Mouse (Mus musculus): ENCODE data around the gene Zfp968. TPM values are rescaled to one million over a fixed set of nuclear protein-coding genes. Genes with fewer than 3 reads are reported as not detected.
"Not testable (repeated sequence)": the region's sequence is repeated elsewhere in the genome, so short reads cannot be mapped to it uniquely, and the experiment has no call there.

The Zfp968 gene
- 4.8 and 5.2 TPM in 2 replicates for total RNA-seq (2012; rRNA removed)
- polyA plus RNA-seq (2012; ENCODE audit: insufficient read depth in 1 of 2, insufficient read length in 2 of 2, low read depth in 1 of 2, low replicate concordance in 2 of 2, missing spikeins in 1 of 2) = 1,000 to 10,000 TPM in 1 of 2 experiments, under 1 TPM in 1; 0.96 to 2,903 TPM

GRCm38 (mm10) chr2:175372136-175372535, at the start of gene Zfp968:
TSS of gene Zfp968 (plus strand) at chr2:175372436.
- H3K79me2 ChIP-seq (ENCODE audit: control insufficient read depth, insufficient read depth, low read length, poor library complexity); H3K9me3 ChIP-seq (replicated peaks; ENCODE audit: insufficient read depth, low read length); H3K4me3 ChIP-seq (ENCODE audit: control insufficient read depth in 1 of 2, insufficient read depth in 1 of 2, low read depth in 2 of 2, low read length in 2 of 2); H3K27ac ChIP-seq (ENCODE audit: control insufficient read depth, low read depth, low read length); H3K9ac ChIP-seq (ENCODE audit: control insufficient read depth, low read depth, low read length, poor library complexity, severe bottlenecking); H3K36me3 ChIP-seq (ENCODE audit: control insufficient read depth in 1 of 2, insufficient read depth in 2 of 2, low read length in 2 of 2); H3K27me3 ChIP-seq (ENCODE audit: control insufficient read depth in 1 of 2, insufficient read depth in 2 of 2, low read length in 2 of 2); H3K4me1 ChIP-seq (ENCODE audit: control insufficient read depth in 1 of 2, insufficient read depth in 2 of 2, low read length in 2 of 2); DNase-seq (ENCODE audit: low read depth, low spot score): not testable (repeated sequence)

GRCm38 (mm10) chr2:175338097-175338496, 34.1 kb upstream of the Zfp968 start, which contains the start of gene Gm4631:
TSS of gene Gm4631 (minus strand) at chr2:175338197.
- H3K4me1 ChIP-seq (ENCODE audit: control insufficient read depth in 1 of 2, insufficient read depth in 2 of 2, low read length in 2 of 2); H3K79me2 ChIP-seq (ENCODE audit: control insufficient read depth, insufficient read depth, low read length, poor library complexity); H3K36me3 ChIP-seq (ENCODE audit: control insufficient read depth in 1 of 2, insufficient read depth in 2 of 2, low read length in 2 of 2); H3K9me3 ChIP-seq (replicated peaks; ENCODE audit: insufficient read depth, low read length); H3K27ac ChIP-seq (ENCODE audit: control insufficient read depth, low read depth, low read length); H3K4me3 ChIP-seq (ENCODE audit: control insufficient read depth in 1 of 2, insufficient read depth in 1 of 2, low read depth in 2 of 2, low read length in 2 of 2); DNase-seq (ENCODE audit: low read depth, low spot score); H3K27me3 ChIP-seq (ENCODE audit: control insufficient read depth in 1 of 2, insufficient read depth in 2 of 2, low read length in 2 of 2); H3K9ac ChIP-seq (ENCODE audit: control insufficient read depth, low read depth, low read length, poor library complexity, severe bottlenecking): not testable (repeated sequence)

Other genes with a start within 250 kb of the Zfp968 start
- gene Gm14399, start 230.4 kb upstream of the Zfp968 start, total RNA-seq (2012; rRNA removed) = 0.33 and 1.1 TPM in 2 replicates
- gene Gm14399, start 230.4 kb upstream of the Zfp968 start, polyA plus RNA-seq (2012; ENCODE audit: insufficient read depth in 1 of 2, insufficient read length in 2 of 2, low read depth in 1 of 2, low replicate concordance in 2 of 2, missing spikeins in 1 of 2) = 1,000 to 10,000 TPM in 1 of 2 experiments, 1 to 10 TPM in 1; 1.1 to 2,404 TPM
- 0.29 and 0.62 TPM in 2 replicates for gene Gm14443, start 196.6 kb upstream of the Zfp968 start, total RNA-seq (2012; rRNA removed)
- gene Gm14443, start 196.6 kb upstream of the Zfp968 start, polyA plus RNA-seq (2012; ENCODE audit: insufficient read depth in 1 of 2, insufficient read length in 2 of 2, low read depth in 1 of 2, low replicate concordance in 2 of 2, missing spikeins in 1 of 2) = under 1 TPM in 1 of 2 experiments, not detected in 1; 0.17 TPM
- gene Gm14391, start 165.5 kb upstream of the Zfp968 start, total RNA-seq (2012; rRNA removed) = 4.4 and 6.8 TPM in 2 replicates
- gene Gm14391, start 165.5 kb upstream of the Zfp968 start, polyA plus RNA-seq (2012; ENCODE audit: insufficient read depth in 1 of 2, insufficient read length in 2 of 2, low read depth in 1 of 2, low replicate concordance in 2 of 2, missing spikeins in 1 of 2) = 100 to 1,000 TPM in 1 of 2 experiments, 1 to 10 TPM in 1; 3.0 to 306 TPM
- not detected in 2 replicates for gene Gm14440, start 97.3 kb upstream of the Zfp968 start, total RNA-seq (2012; rRNA removed)
- under 1 TPM in 1 of 2 experiments, not detected in 1; 0.52 TPM for gene Gm14440, start 97.3 kb upstream of the Zfp968 start, polyA plus RNA-seq (2012; ENCODE audit: insufficient read depth in 1 of 2, insufficient read length in 2 of 2, low read depth in 1 of 2, low replicate concordance in 2 of 2, missing spikeins in 1 of 2)
- 6.8 and 11.4 TPM in 2 replicates for gene Gm4631, start 34.2 kb upstream of the Zfp968 start, total RNA-seq (2012; rRNA removed)
- 100 to 1,000 TPM in 1 of 2 experiments, 1 to 10 TPM in 1; 9.5 to 544 TPM for gene Gm4631, start 34.2 kb upstream of the Zfp968 start, polyA plus RNA-seq (2012; ENCODE audit: insufficient read depth in 1 of 2, insufficient read length in 2 of 2, low read depth in 1 of 2, low replicate concordance in 2 of 2, missing spikeins in 1 of 2)
- gene Gm4724, start 63.4 kb downstream of the Zfp968 start, total RNA-seq (2012; rRNA removed) = 4.5 and 5.2 TPM in 2 replicates
- gene Gm4724, start 63.4 kb downstream of the Zfp968 start, polyA plus RNA-seq (2012; ENCODE audit: insufficient read depth in 1 of 2, insufficient read length in 2 of 2, low read depth in 1 of 2, low replicate concordance in 2 of 2, missing spikeins in 1 of 2) = 1 to 10 TPM in 1 of 2 experiments, not detected in 1; 4.3 TPM
- 2.5 and 3.4 TPM in 2 replicates for gene Zfp965, start 97.5 kb downstream of the Zfp968 start, total RNA-seq (2012; rRNA removed)
- 100 to 1,000 TPM in 1 of 2 experiments, 1 to 10 TPM in 1; 6.9 to 400 TPM for gene Zfp965, start 97.5 kb downstream of the Zfp968 start, polyA plus RNA-seq (2012; ENCODE audit: insufficient read depth in 1 of 2, insufficient read length in 2 of 2, low read depth in 1 of 2, low replicate concordance in 2 of 2, missing spikeins in 1 of 2)

Measured in MEL (cell line).